Mouse (Mus musculus) liver, adult 2 months (tissue): ENCODE data around the gene Ankrd44.

ENCODE experiments used
- CTCF ChIP-seq: fragments of 200-500 bp; IDR thresholded peaks from 2 replicates; pipeline ENCODE4 v1.5.1; 2011; ENCODE audit warnings: low read depth, low read length, control low read depth
- POLR2A ChIP-seq: fragments of 200-500 bp; IDR thresholded peaks from 2 replicates; pipeline ENCODE4 v1.6.1; 2011; ENCODE audit warnings: low read length, control low read depth; ENCODE audit not compliant: insufficient read depth; ENCODE audit errors: extremely low read depth

GRCm38 (mm10) chr1:54854388-54854787 is 71.8 kb downstream of the Ankrd44 start:
- no peak for TF ChIP-seq POLR2A
- no peak for TF ChIP-seq CTCF
